Mouse (Mus musculus) spleen, postnatal 36 days (tissue): ENCODE results near the gene Cecr2.

Experiments
- DNase-seq, 2 experiments: peaks; one replicate each; pipeline ENCODE4 v3.0.0; 2022; ENCODE audit warnings: low spot score in 2 of 2, mixed read lengths in 1 of 2

Cecr2 gene

DNA sequence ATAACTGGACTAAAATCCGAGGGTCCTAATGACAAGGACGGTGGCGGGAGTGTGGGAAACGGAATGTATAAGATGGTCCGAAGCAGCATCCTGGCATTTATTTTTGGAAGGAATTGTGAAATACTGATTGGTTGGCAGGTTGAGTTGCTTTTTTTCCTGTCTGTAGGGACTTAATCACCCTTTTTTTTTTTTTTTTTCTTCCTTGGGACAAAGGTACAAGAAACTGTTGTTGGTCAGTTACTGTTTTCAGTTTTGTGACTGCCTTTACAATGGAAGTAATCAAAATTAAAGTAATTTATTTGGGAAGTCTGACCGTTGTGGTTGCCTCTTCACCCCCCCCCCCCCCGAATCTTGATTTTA lies 1.2 kb downstream of the Cecr2 start:
- DNase-seq, result no peak

DNA sequence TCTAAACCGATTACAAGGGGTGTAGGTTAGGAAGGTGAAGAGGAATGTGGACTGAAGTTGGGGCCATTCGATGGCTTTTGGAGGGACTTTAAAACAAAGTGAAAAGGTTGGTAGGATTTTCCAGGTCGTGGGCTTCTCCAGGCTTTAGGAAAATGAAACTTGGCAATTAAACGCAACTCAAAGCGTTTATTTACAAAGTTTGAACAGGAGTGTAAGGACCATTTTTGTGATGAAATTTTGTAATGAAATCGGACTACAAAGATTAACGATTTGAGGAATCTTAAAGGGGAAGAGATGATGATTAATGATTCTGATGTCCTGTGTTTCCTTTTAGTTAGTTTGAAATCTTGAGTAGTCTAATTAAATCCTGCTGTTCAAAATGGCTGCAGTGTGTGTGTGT lies 1.7 kb downstream of the Cecr2 start:
- DNase-seq, result no peak

- DNase-seq, result peak; percentile 42 to 45
These were observed 8.0 kb downstream of the Cecr2 start for GRCm38 (mm10) chr6:120674121-120674520.

GRCm38 (mm10) chr6:120674881-120675280 lies 8.7 kb downstream of the Cecr2 start:
- DNase-seq, result peak; percentile 43 to 59

DNA sequence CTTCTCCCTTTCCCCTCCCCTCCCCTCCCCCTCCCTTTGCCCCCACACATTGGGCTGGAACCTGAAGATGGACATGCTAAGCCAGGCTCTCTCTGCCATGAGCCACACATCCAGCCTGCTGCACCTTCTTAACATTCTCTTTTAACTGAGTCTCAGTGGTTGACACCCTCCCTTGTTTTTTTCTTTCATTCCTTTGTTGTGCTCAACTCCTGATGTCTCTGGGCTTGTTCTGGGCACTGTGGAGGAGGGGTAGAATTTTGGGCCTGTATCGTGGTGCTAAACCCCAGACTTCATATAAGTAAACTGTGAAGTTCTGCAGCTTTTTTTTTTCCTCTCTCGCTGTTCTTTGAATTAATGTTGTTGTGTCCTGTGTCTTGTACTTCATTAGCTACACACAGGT lies 9.8 kb downstream of the Cecr2 start:
- no peak for DNase-seq

DNA sequence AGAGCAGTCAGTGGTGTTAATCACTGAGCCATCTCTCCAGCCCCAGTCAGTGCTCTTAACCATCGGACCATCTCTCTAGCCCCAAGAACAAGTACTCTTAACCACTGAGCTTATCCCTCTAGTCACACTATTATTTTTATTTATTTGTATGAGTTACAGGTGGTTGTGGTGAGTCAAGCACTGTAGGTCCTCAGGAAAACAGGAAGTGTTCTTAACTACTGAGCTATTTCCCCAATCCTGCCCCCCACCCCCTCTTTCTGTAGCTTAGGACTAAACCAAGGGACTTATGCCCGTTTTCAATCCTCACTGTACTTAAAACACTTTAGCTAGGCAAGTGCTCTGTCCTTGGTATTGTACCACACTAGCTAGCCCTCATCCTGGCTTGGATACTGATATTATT lies 17.2 kb downstream of the Cecr2 start:
- no peak for DNase-seq

- DNase-seq, result no peak
These were observed 18.6 kb downstream of the Cecr2 start for GRCm38 (mm10) chr6:120684750-120685149.

DNA sequence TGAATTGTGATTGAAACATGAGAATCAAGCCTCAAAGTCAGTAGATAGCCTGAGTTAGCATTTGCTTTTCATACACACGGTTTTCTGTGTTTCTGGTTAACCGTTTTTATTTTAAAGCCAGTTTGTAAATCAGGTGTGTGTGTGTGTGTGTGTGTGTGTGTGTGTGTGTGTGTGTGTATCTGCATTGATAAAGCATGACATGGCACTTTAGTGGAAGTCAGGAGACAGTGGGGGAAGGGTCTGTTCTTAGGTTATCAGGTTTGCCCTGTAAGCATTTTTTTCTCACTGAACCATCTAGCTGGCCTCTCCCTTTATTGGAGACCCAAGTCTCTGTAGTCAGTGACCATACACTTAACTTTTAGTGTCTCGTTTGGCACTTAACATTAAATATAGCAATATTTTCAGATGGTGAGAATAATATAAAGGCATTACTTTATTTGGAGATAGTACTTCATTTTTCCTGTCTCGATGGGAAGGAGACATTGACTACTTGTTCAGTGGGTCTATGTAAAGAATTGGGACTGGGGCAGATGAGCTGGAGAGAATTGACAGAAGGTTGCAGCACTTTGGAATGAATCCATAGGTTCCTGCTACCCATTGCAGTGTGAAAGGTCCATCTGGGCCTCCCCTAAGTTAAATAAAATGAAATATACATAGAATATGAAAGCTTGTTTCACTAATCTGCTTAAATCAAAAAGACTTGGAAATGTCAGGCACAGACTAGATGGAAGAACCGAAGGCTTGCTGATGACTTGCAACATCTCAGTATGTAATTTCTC lies 20.9 kb downstream of the Cecr2 start:
- DNase-seq, result no peak

GRCm38 (mm10) chr6:120700221-120700620 lies 34.1 kb downstream of the Cecr2 start:
- no peak for DNase-seq

GRCm38 (mm10) chr6:120704376-120704775 lies 38.2 kb downstream of the Cecr2 start:
- DNase-seq, result no peak

GRCm38 (mm10) chr6:120708759-120709158 lies 42.6 kb downstream of the Cecr2 start:
- DNase-seq, result no peak

DNA sequence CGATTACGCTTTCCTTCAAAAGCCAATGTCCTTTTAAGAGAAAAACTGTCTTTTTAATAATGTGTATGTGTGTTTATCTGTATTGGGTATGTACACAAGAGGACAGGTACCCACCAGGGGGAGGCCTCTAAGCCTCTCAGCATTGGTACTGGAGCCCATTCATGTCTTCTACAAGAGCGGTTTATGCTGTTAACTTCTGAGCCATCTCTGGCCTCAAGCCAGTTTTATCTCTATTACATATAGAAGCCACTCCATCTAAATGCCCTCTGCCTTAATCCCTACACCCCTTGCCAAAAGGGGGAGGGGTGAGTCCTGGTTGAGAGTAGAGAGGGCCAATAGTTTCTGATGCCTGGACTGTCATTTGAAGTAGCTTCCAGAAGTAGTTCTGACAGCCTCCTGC lies 48.6 kb downstream of the Cecr2 start:
- DNase-seq, result no peak

DNA sequence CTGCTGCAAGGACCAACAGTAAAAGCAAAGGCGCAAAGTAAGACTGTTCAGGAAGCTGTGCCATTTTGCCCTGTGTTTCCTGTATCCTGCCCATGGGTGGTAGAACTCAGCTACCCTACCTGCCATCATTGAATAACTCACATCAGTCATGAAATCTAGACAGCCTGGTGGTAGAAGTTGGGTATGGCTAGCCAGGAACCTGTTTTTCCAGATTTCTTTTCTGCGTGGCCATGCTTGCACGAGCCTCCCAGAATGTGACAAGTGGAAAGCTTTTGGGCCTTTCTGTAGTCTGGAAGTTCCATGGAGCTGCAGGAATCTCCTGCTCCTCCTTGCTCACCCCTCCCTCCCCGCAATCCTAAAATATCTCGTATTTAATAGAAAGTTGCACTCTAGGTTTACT lies 49.1 kb downstream of the Cecr2 start:
- no peak for DNase-seq

DNA sequence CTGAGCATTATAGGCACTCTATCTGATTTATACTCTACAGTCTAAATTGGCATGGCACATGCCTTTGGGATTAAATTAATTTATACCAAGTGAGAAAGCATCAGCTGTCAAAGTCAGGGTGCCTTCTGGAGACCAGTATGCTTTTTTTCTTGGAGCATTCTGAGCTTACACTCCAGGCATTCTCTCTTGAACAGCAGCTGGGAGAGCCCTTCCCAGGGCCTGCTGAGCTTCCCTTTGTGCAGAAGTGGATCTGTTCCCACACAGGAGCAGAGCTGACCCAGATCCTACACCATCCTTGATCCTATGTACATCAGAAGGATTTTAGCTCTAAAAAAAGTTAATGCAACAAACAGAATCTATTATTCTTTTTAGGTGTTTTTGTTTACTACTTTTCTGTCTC lies 49.7 kb downstream of the Cecr2 start:
- DNase-seq, result no peak

- no peak for DNase-seq
These were observed 50.4 kb downstream of the Cecr2 start for GRCm38 (mm10) chr6:120716531-120716984.

- no peak for DNase-seq
These were observed 59.8 kb downstream of the Cecr2 start for GRCm38 (mm10) chr6:120725986-120726385.

DNA sequence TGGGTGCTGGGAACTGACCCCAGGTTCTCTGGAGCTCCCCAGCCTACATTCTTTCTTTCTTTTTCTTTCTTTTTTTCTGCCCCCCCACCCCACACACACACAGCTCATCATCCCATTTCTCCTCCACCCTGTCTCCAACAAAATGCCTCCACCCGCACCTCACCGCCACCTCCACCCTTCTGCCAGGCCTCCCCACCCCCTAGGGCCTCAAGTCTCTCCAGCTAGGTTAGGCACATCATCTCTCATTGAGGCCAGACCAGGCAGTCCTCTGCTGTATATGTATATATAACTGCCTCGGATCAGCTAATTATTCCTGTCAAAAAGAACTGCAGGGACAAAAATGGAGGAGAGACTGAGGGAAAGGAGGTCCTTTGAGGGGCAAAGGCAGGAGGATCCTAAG lies 69.8 kb downstream of the Cecr2 start:
- DNase-seq, result no peak

- peak; percentile 30 to 44 for DNase-seq
These were observed 70.4 kb downstream of the Cecr2 start for GRCm38 (mm10) chr6:120736566-120736965.

DNA sequence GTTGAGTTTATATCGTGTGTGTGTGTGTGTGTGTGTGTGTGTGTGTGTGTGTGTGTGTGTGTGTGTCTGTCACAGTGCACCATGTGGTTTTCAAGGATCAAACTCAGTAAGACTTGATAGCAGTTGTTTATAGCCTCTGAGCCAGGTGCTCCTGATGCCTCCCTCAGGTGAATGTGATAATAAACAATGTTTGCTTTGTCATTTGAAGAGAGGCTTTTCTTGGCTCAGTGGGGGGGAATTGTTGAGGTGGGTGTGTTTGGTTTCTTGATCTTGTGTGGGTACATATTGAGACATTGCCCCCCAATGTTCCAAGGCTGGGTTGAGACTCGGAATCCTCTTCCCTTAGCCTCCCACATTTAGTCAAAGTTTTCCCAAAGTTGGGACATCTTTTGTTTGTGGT lies 77.0 kb downstream of the Cecr2 start:
- DNase-seq, result no peak

DNA sequence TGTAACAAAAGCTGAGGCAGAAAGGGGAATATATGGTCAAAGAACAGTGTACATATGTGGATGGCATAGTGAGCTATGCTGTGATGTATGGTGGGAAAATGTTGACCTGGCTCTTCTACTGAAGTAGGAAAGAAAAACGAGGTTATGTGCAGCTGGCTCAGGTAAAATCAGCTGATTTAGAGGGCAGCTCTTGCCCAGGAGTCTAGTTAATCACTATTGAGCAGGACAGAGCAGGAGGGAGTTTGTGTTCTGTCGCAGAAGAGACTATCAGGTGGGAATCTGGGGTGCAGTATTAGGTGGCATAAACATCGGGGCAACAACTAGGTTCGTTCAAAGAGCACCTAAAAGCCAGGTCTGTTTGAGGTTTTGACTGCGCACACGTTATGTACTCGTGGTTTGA lies 78.1 kb downstream of the Cecr2 start:
- DNase-seq, result no peak

GRCm38 (mm10) chr6:120746416-120746815 lies 80.2 kb downstream of the Cecr2 start:
- DNase-seq, result no peak

DNA sequence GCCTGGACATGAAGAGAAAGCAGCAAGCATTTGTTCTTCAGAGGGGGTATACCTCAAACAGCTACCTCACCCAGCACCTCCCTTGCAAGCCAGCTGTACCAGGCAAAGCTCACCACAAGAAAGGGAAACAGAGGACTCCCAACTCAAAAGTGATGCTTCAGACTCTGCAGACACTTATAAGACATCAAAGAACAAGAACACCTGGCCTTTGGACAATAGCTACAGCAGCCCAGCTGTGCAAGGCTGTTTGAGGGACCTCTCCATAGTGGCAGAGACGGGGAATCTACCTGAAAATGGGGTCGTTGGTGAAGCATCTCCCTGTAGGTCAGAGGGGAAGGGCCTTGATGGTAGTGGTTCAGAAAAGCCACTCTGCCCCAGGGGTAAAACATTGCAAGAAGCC lies 95.0 kb downstream of the Cecr2 start:
- no peak for DNase-seq

DNA sequence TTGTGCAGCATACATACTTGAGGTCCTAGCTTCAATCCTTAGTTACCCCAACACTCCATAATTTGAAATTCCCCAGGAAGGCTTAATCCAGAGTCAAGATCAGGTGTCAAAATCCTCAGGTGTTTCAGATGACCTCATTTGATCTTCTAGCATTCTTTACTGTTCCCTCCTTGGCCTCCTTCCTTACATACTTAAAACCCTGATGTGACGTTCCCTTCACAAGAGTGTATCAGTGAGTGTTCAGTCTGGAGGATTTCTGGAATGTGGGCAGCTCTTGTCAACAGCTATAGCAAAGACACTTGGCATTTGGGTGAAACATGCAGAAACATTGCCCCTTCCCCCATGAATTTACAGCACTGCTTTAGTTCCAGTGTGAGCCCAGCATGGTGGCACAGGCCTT lies 103.8 kb downstream of the Cecr2 start:
- no peak for DNase-seq

DNA sequence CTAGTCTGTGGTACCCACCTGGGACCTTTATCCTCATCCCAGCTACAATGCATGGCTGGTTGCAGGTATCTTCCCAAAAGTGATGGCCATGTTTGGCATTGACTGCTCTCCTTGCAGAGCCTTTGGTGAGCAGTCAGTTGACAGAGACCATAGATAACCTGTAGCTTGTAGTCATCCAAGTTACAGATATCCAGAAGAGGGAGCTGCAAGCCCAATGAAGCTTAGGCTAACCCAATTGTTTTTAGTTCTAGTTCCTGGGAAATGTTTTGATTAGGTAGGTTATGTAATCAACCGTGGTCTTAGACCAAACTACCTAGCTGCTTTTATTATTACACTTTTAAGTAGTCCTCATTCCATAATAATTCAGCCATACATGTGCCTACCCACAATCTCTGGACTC lies 105.2 kb downstream of the Cecr2 start:
- DNase-seq, result no peak
